ENCODE assay signal across 12 mouse cellular contexts in the genomic region with DNA sequence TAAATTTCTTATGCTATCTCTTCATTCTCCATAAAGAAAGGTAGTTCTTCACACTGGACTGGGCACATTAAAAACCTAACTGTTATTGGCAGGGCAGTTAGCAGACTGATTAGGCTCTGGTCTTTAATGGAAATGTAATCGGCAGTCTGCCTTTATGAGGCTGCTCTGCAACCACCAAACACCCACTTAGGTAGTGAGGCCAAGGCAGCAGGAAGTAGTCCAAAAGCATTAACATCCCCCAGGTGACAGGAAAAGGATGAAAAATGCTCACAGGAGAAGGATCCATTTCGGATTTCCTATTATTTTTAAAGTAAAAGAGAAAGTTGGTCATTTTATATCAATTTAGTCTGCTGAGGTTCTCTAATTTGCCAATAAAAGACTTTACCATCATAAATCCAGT.
"Had no signal": no experiment of that assay in that cellular context is flagged by ENCODE, and none has a peak within 500 bp of the region (broad histone marks: within the 10 kb centered on the region; RNA-seq: fewer than 3 reads in every experiment).

No protein-coding gene starts in this region.

- DNase-seq: cerebellum, adult 9-10 months; cerebellum, adult 9-11 months; embryo, embryonic 11 days; forebrain, postnatal 0 days; gastrocnemius, adult 2 months; gastrocnemius, postnatal 10 days; gastrocnemius, postnatal 14 days; gastrocnemius, postnatal 25 days; gastrocnemius, postnatal 36 days; heart, adult 11 months; heart, adult 18-20 months; heart, adult 2 months had no signal
